Mouse (Mus musculus) embryonic facial prominence, embryonic 12.5 days (tissue): ENCODE results near the gene Olfr690. TPM values are rescaled to one million over a fixed set of nuclear protein-coding genes. Genes with fewer than 3 reads are reported as not detected.
A peak's percentile ranks its signal among the peaks of the same experiment; 100 is the strongest.
"Not testable (repeated sequence)": the region's sequence is repeated elsewhere in the genome, so short reads cannot be mapped to it uniquely, and the experiment has no call there.

ENCODE experiments used
- ATAC-seq: fragments of 200-750 bp; cut with Nextera tagmentation; 2 replicates; pipeline ENCODE4 v1.8.0; 2017; ENCODE audit not compliant: insufficient number of reproducible peaks, insufficient read depth, low FRiP score, low TSS enrichment
- H3K27ac ChIP-seq: fragments of 300-500 bp; sonication (generic); 2 replicates; pipeline ENCODE4 v1.5.1; 2016; ENCODE audit warnings: mild to moderate bottlenecking
- H3K27me3 ChIP-seq: fragments of 300-500 bp; sonication (generic); 2 replicates; pipeline ENCODE4 v1.6.1; 2016; ENCODE audit warnings: mild to moderate bottlenecking, moderate library complexity
- H3K36me3 ChIP-seq: fragments of 300-500 bp; sonication (generic); 2 replicates; pipeline ENCODE4 v1.6.1; 2016; ENCODE audit warnings: mild to moderate bottlenecking
- H3K4me1 ChIP-seq: fragments of 300-500 bp; sonication (generic); 2 replicates; pipeline ENCODE4 v1.6.1; 2016
- H3K4me2 ChIP-seq: fragments of 300-500 bp; sonication (generic); replicated peaks from 2 replicates; pipeline ENCODE4 v1.6.1; 2016; ENCODE audit warnings: mild to moderate bottlenecking, moderate library complexity
- H3K4me3 ChIP-seq: fragments of 300-500 bp; sonication (generic); 2 replicates; pipeline ENCODE4 v1.5.1; 2016; ENCODE audit warnings: mild to moderate bottlenecking
- H3K9ac ChIP-seq: fragments of 300-500 bp; sonication (generic); 2 replicates; pipeline ENCODE4 v1.6.1; 2016; ENCODE audit warnings: mild to moderate bottlenecking, moderate library complexity
- H3K9me3 ChIP-seq: fragments of 300-500 bp; sonication (generic); 2 replicates; pipeline ENCODE4 v1.6.1; 2016; ENCODE audit warnings: mild to moderate bottlenecking, moderate library complexity
- WGBS: fragments of 180-500 bp; shearing (Covaris S2); methylation state at CpG from one replicate; pipeline ENCODE4 v1.1.7; 2016; 5-methylcytosine and 5-hydroxymethylcytosine counted together
- polyA plus RNA-seq: library from polyadenylated mRNA; unstranded; fragments of >200 nt; fragmentation: Nextera tagmentation; extraction: Ambion mirVana; gene quantifications from 2 replicates; pipeline ENCODE4 v1.2.1, GENCODE M21; 2016

Olfr690 gene
- polyA plus RNA-seq: not detected in 2 replicates

DNA sequence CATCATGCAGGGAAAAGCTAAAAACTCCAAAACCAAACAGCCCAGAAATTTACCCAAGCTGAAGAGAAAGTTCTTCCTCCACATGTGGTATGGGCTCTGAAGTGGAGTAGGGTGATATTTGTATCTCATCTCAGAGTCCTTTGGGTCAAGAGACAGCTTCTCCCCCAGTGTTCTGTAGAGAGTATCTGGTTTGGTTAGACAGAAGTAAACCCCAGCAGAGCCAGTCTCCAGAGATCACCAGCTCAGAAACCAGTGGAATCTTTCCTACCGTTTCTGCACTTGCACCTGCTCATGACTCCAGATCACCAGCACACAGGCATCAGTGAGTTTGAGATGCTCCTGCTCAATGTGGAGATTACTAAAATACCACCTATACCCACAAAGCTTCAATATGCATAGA lies at the start of gene Olfr690:
Olfr690 (minus strand) TSS at position 101 of the 400 bp plus-strand sequence.
- ATAC-seq: no peak
- no peaks in the 10 kb centered on the region for H3K4me1 ChIP-seq
- no peaks in the 10 kb centered on the region for H3K27me3 ChIP-seq
- H3K4me3 ChIP-seq: no peak within 1 kb of the TSS
- no peaks in the 10 kb centered on the region for H3K36me3 ChIP-seq
- WGBS: 62% methylated on average over 1 of the region's 1 CpGs
- no peak within 1 kb of the TSS for H3K4me2 ChIP-seq
- H3K27ac ChIP-seq: no peak within 1 kb of the TSS
- H3K9me3 ChIP-seq: no peaks in the 10 kb centered on the region
- no peak within 1 kb of the TSS for H3K9ac ChIP-seq

- Histone ChIP-seq H3K36me3 (peaks cover 78% of the 10 kb centered on the region), H3K4me1 (no peaks in the 10 kb centered on the region), H3K27me3 (no peaks in the 10 kb centered on the region), H3K4me2 (no peak overlapping the region), H3K9ac (no peak overlapping the region), H3K9me3 (no peaks in the 10 kb centered on the region), H3K4me3 (no peak overlapping the region), H3K27ac (no peak overlapping the region)
- no peak for ATAC-seq
- 93% methylated on average over 3 of the region's 3 CpGs for WGBS
Observed at GRCm38 (mm10) chr7:105380329-105380728, 46.4 kb upstream of the Olfr690 start.

GRCm38 (mm10) chr7:105374866-105375265 lies 41.0 kb upstream of the Olfr690 start, which contains the start of gene Gm5901:
TSS of gene Gm5901 (plus strand) at chr7:105375038.
- H3K36me3 ChIP-seq: peaks cover 41% of the 10 kb centered on the region
- H3K9ac ChIP-seq: no peak within 1 kb of the TSS
- H3K9me3 ChIP-seq: no peaks in the 10 kb centered on the region
- H3K4me3 ChIP-seq: no peak within 1 kb of the TSS
- no peaks in the 10 kb centered on the region for H3K27me3 ChIP-seq
- H3K4me2 ChIP-seq: no peak within 1 kb of the TSS
- no peaks in the 10 kb centered on the region for H3K4me1 ChIP-seq
- H3K27ac ChIP-seq: no peak within 1 kb of the TSS
- ATAC-seq: no peak
- WGBS: 100% methylated on average over 1 of the region's 1 CpGs

- ATAC-seq: no peak
- no peak overlapping the region for H3K4me3 ChIP-seq
- 94% methylated on average over 3 of the region's 3 CpGs for WGBS
- H3K9ac ChIP-seq: no peak overlapping the region
- H3K27me3 ChIP-seq: no peaks in the 10 kb centered on the region
- H3K9me3 ChIP-seq: no peaks in the 10 kb centered on the region
- no peak overlapping the region for H3K27ac ChIP-seq
- no peak overlapping the region for H3K4me2 ChIP-seq
- no peaks in the 10 kb centered on the region for H3K4me1 ChIP-seq
- H3K36me3 ChIP-seq: peaks cover 32% of the 10 kb centered on the region
Observed at GRCm38 (mm10) chr7:105373976-105374375, 40.1 kb upstream of the Olfr690 start.

DNA sequence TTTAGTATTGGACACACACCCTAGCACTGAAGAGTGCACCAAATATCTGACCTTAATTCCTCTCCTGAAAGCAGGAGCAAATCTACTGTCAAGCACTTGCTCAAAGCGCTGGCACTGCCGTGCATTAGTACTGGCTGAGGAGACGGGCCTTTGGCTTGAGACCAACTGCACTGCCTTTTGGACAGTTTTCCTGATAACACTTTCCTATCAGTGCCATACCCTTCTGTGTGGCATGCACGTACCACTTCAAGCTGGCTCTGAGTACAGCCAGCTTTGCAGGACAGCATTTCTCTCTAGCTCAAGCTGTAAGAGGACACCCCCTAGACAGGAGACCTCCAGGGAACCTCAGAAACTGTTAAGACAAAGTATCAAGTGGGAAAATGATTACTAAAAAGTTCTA lies 39.6 kb upstream of the Olfr690 start:
- no peak overlapping the region for H3K27ac ChIP-seq
- H3K4me1 ChIP-seq: no peaks in the 10 kb centered on the region
- peaks cover 27% of the 10 kb centered on the region for H3K36me3 ChIP-seq
- ATAC-seq: no peak
- H3K27me3 ChIP-seq: no peaks in the 10 kb centered on the region
- H3K4me2 ChIP-seq: no peak overlapping the region
- no peak overlapping the region for H3K4me3 ChIP-seq
- no peaks in the 10 kb centered on the region for H3K9me3 ChIP-seq
- 92% methylated on average over 4 of the region's 4 CpGs for WGBS
- H3K9ac ChIP-seq: no peak overlapping the region

- H3K36me3 ChIP-seq: peaks cover 21% of the 10 kb centered on the region
- H3K9me3 ChIP-seq: no peaks in the 10 kb centered on the region
- no peak for ATAC-seq
- no peak overlapping the region for H3K27ac ChIP-seq
- H3K4me2 ChIP-seq: no peak overlapping the region
- H3K9ac ChIP-seq: no peak overlapping the region
- no peaks in the 10 kb centered on the region for H3K4me1 ChIP-seq
- WGBS: 83% methylated on average over 1 of the region's 1 CpGs
- no peaks in the 10 kb centered on the region for H3K27me3 ChIP-seq
- H3K4me3 ChIP-seq: no peak overlapping the region
Observed at GRCm38 (mm10) chr7:105372912-105373311, 39.0 kb upstream of the Olfr690 start.

GRCm38 (mm10) chr7:105368521-105368920 lies 34.6 kb upstream of the Olfr690 start:
- ATAC-seq: peak; percentile 47; the same call in 1 of the 2 replicates
- Histone ChIP-seq H3K9me3 (no peaks in the 10 kb centered on the region), H3K4me2 (no peak overlapping the region), H3K36me3 (peaks cover 4% of the 10 kb centered on the region; the same call in 1 of the 2 replicates), H3K27me3 (no peaks in the 10 kb centered on the region), H3K4me3 (no peak overlapping the region), H3K27ac (no peak overlapping the region), H3K9ac (no peak overlapping the region), H3K4me1 (no peaks in the 10 kb centered on the region)
- 94% methylated on average over 4 of the region's 4 CpGs for WGBS

DNA sequence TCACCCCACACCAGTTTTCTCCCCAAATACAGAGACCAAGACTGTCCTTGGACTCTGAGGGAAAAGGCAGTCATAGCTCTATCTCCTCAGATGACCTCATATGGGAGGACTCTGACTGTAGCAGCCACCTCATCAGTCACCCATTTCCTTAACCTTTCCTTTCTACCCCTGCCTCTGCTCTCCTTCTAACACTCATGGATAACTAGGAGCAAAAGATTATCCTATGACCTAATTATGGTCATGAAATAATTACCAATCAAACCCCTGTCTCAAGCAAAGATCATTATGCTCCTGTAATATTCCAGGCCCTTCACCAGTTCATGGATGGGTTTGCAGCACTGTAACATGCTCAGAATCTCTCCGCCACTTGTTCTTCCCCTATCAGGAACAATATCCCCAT lies 34.0 kb upstream of the Olfr690 start, which contains the start of gene Olfr692:
Olfr692 (plus strand) TSS at position 301 of the 400 bp plus-strand sequence.
- Histone ChIP-seq H3K36me3 (no peaks in the 10 kb centered on the region), H3K27ac (no peak within 1 kb of the TSS), H3K4me3 (no peak within 1 kb of the TSS), H3K9me3 (no peaks in the 10 kb centered on the region), H3K4me1 (no peaks in the 10 kb centered on the region), H3K27me3 (no peaks in the 10 kb centered on the region), H3K4me2 (no peak within 1 kb of the TSS), H3K9ac (no peak within 1 kb of the TSS)
- WGBS: 88% methylated on average over 1 of the region's 1 CpGs
- ATAC-seq: no peak

DNA sequence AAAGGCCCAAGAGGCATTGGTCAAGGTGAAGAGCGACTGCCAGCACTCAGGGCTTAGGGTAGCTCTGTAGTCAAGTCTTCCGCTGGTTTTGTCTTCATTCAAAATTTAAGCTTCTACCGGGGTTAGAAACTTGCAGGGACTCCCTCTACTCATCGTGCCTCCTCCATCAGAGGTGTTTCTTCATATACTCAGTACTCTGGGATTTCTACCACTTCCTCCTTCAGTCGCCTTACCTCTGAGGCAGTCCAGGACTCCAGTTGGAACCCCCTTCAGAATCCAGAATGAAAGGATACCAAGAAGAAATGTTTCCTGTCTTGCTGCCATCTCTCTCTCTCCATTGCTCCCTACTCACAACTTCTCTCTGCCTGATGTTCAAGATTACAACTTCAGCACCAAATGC lies 33.4 kb upstream of the Olfr690 start:
- no peaks in the 10 kb centered on the region for H3K27me3 ChIP-seq
- ATAC-seq: no peak
- H3K9ac ChIP-seq: no peak overlapping the region
- H3K4me1 ChIP-seq: no peaks in the 10 kb centered on the region
- H3K4me3 ChIP-seq: no peak overlapping the region
- 85% methylated on average over 5 of the region's 5 CpGs for WGBS
- H3K4me2 ChIP-seq: no peak overlapping the region
- H3K9me3 ChIP-seq: no peaks in the 10 kb centered on the region
- H3K36me3 ChIP-seq: no peaks in the 10 kb centered on the region
- H3K27ac ChIP-seq: no peak overlapping the region

DNA sequence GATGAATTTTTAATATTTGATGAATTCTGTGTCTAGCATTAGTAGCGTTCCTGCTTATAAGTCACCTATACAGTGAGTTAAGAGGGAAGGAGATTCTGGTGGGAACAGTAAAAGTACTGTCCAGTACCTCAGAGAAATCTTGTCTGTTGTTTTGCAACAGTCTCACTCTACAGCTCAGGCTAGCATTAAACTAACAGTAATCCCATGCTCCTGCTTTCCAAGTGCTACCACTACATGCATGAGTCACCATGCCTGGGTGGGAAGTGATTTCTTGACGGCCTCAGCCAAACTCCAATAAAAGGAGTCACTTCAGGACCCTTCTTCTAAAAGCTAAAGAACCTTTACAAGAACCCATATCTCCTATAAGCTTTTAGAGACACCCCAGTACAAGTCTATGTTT lies 27.8 kb upstream of the Olfr690 start:
- Histone ChIP-seq H3K9ac (no peak overlapping the region), H3K9me3 (no peaks in the 10 kb centered on the region), H3K27me3 (no peaks in the 10 kb centered on the region), H3K36me3 (no peaks in the 10 kb centered on the region), H3K4me2 (no peak overlapping the region), H3K4me3 (no peak overlapping the region), H3K4me1 (no peaks in the 10 kb centered on the region), H3K27ac (no peak overlapping the region)
- no peak for ATAC-seq
- WGBS: 88% methylated on average over 2 of the region's 2 CpGs

DNA sequence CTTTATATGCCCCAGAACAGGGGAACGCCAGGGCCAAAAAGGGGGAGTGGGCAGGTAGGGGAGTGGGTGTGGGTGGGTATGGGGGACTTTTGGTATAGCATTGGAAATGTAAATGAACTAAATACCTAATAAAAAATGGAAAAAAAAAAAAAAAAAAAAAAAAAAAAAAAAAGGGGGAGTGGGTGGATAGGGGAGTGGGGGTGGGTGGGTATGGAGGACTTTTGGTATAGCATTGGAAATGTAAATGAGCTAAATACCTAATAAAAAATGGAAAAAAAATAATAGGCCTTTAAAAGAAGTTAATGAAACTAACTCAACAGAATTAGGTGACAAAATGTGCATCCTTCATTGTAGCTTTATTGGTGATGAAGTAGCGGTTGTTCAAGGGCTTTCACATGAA lies 22.6 kb upstream of the Olfr690 start:
- ATAC-seq: 0 out of 2 replicates have a peak, but pooled peaks have one; percentile 67
- not testable (repeated sequence) for H3K27ac ChIP-seq, H3K4me3 ChIP-seq, H3K9ac ChIP-seq, H3K27me3 ChIP-seq, H3K36me3 ChIP-seq, H3K9me3 ChIP-seq, H3K4me1 ChIP-seq, H3K4me2 ChIP-seq
- 92% methylated on average over 1 of the region's 2 CpGs for WGBS

GRCm38 (mm10) chr7:105356064-105356463 lies 22.2 kb upstream of the Olfr690 start:
- H3K4me2 ChIP-seq, H3K4me3 ChIP-seq, H3K4me1 ChIP-seq, H3K27ac ChIP-seq, H3K9ac ChIP-seq, H3K36me3 ChIP-seq, H3K9me3 ChIP-seq, ATAC-seq, H3K27me3 ChIP-seq: not testable (repeated sequence)
- WGBS: no CpG with 5 or more reads among the region's 5 CpGs

- WGBS: 75% methylated on average over 2 of the region's 2 CpGs
- no peak for ATAC-seq
- no peak overlapping the region for H3K4me2 ChIP-seq
Observed at GRCm38 (mm10) chr7:105342752-105343151, 8.8 kb upstream of the Olfr690 start.

More at GRCm38 (mm10) chr7:105342752-105343151, 8.8 kb upstream of the Olfr690 start:
- Histone ChIP-seq H3K4me1 (no peaks in the 10 kb centered on the region), H3K27me3 (no peaks in the 10 kb centered on the region), H3K27ac (no peak overlapping the region), H3K9me3 (no peaks in the 10 kb centered on the region), H3K36me3 (no peaks in the 10 kb centered on the region), H3K9ac (no peak overlapping the region), H3K4me3 (no peak overlapping the region)
